Mouse (Mus musculus) ES-Bruce4 (cell line): Measurements from ENCODE around the gene Gm49673.
"Not testable (repeated sequence)": the region's sequence is repeated elsewhere in the genome, so short reads cannot be mapped to it uniquely, and the experiment has no call there.

ENCODE experiments used
- CTCF ChIP-seq: IDR thresholded peaks from one replicate; pipeline ENCODE4 v1.8.1; 2011; ENCODE audit warnings: low read depth, low read length
- POLR2A ChIP-seq: IDR thresholded peaks from one replicate; pipeline ENCODE4 v1.8.1; 2011; ENCODE audit warnings: low read length; ENCODE audit not compliant: insufficient read depth

DNA sequence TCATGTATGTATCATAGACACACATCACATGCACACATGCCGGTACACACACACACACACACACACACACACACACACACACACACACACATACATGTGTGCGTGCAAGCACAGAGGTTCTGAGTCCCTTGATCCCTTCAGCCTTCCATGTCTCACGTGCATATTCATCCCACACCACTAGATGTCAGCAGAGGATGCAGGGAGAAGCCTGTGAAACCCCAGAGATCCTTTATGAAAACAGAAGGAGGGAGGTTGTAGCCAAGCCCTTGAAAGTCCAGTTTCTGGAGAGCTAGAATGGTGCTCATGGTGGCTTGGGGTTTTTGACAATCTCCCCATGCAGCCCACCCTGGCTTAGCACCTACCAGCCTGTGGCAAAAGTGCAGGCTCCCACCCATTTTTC is 96.3 kb downstream of the Gm49673 start:
- TF ChIP-seq CTCF, POLR2A: not testable (repeated sequence)
